Comparison of ENCODE assay signal across 20 mouse cellular contexts in the genomic region with DNA sequence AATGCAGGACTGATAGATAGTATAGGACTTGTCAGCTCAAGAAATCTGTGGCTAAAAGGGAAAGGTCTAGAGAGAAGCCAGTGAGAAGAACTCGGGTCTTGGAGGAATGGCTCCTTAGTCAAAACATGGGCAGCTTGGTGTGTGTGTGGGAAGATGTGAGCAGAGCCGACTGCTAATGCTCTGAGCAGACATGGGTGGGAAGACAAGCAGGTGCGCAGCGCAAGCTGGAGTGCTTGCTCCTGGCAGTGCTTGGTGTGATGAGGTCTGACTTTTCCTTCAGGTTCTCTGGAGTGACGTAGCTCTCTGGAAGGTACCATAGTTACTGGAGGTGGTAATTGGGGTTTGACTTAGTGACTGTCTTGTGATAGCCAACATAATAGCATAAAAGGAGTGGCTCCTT. TPM values are rescaled to one million over a fixed set of nuclear protein-coding genes. Genes with fewer than 3 reads are reported as not detected.
DNase-seq lines count a peak whose midpoint lies in the region; ATAC-seq and TF ChIP-seq lines count a peak whose summit lies in the region.
"Had no signal": no experiment of that assay in that cellular context is flagged by ENCODE, and none has a peak within 500 bp of the region (broad histone marks: within the 10 kb centered on the region; RNA-seq: fewer than 3 reads in every experiment).

No protein-coding gene starts in this region.

- peaks cover 57% of the 10 kb centered on the region for H3K4me1 ChIP-seq in limb, embryonic 14.5 days (ENCODE audit: control insufficient read depth, insufficient read depth, low read length)
- H3K4me1 ChIP-seq in kidney, embryonic 14.5 days (ENCODE audit: control insufficient read depth, insufficient read depth, low read length): peaks cover 22% of the 10 kb centered on the region; the same call in 1 of the 2 replicates

- 85% methylated on average over 5 of the region's 5 CpGs for WGBS in limb, embryonic 14.5 days
- 92% methylated on average over 5 of the region's 5 CpGs for WGBS in kidney, embryonic 14.5 days

- no peak overlapping the region for H3K4me2 ChIP-seq in limb, embryonic 14.5 days (replicated peaks; ENCODE audit: low read depth, low read length, severe bottlenecking)
- no peak overlapping the region for H3K4me2 ChIP-seq in kidney, embryonic 14.5 days (replicated peaks; ENCODE audit: low read depth, low read length)
- H3K4me2 ChIP-seq: embryonic facial prominence, embryonic 12.5 days; forebrain, embryonic 15.5 days; hindbrain, embryonic 12.5 days had no signal

- 0 out of 2 replicates have a peak overlapping the region, but pooled peaks have one; percentile 74 for H3K27ac ChIP-seq in limb, embryonic 14.5 days (replicated peaks; ENCODE audit: low read depth, low read length)
- no peak overlapping the region for H3K27ac ChIP-seq in kidney, embryonic 14.5 days (ENCODE audit: low read depth, low read length)
- H3K27ac ChIP-seq: embryonic facial prominence, embryonic 12.5 days; forebrain, embryonic 15.5 days; heart, embryonic 10.5 days; hindbrain, embryonic 12.5 days had no signal

- no peaks in the 10 kb centered on the region for H3K9me3 ChIP-seq in limb, embryonic 14.5 days (ENCODE audit: control insufficient read depth, low read length)
- no peaks in the 10 kb centered on the region for H3K9me3 ChIP-seq in kidney, embryonic 14.5 days (ENCODE audit: control insufficient read depth, low read length)
- H3K9me3 ChIP-seq: embryonic facial prominence, embryonic 12.5 days; forebrain, embryonic 15.5 days; heart, embryonic 10.5 days; hindbrain, embryonic 12.5 days had no signal

- peak; percentile 26 for DNase-seq in left cerebral cortex, adult 11 months (ENCODE audit: low spot score)
- DNase-seq in left cerebral cortex, postnatal 4 days: no peak
- DNase-seq in right cerebral cortex, postnatal 36 days (ENCODE audit: low spot score in 2 of 2): peak; percentile 21 to 30
- DNase-seq in right cerebral cortex, postnatal 25 days: no peak
- no peak for DNase-seq in limb, embryonic 14.5 days (ENCODE audit: low spot score)
- DNase-seq: adrenal gland, adult 2 months; adrenal gland, postnatal 25 days; cerebellum, adult 11 months; cerebellum, adult 8-10 months; cerebellum, postnatal 25 days; gastrocnemius, postnatal 10 days; heart, adult 18-20 months; heart, postnatal 10 days; heart, postnatal 4 days had no signal

- intact Hi-C loops in left cerebral cortex, postnatal 4 days (cut with DNase I): no loop called here

- no peak overlapping the region for H3K9ac ChIP-seq in limb, embryonic 14.5 days (ENCODE audit: low read depth, low read length, severe bottlenecking)
- H3K9ac ChIP-seq in kidney, embryonic 14.5 days (ENCODE audit: low read depth, low read length): no peak overlapping the region
- H3K9ac ChIP-seq: embryonic facial prominence, embryonic 12.5 days; forebrain, embryonic 15.5 days; hindbrain, embryonic 12.5 days had no signal

- no peak overlapping the region for H3K4me3 ChIP-seq in limb, embryonic 14.5 days (replicated peaks; ENCODE audit: low read length)
- H3K4me3 ChIP-seq in kidney, embryonic 14.5 days (ENCODE audit: low read length): no peak overlapping the region
- H3K4me3 ChIP-seq: embryonic facial prominence, embryonic 12.5 days; forebrain, embryonic 15.5 days; heart, embryonic 10.5 days; hindbrain, embryonic 12.5 days had no signal

- no peaks in the 10 kb centered on the region for H3K27me3 ChIP-seq in limb, embryonic 14.5 days (ENCODE audit: control insufficient read depth, insufficient read depth, low read length)
- H3K27me3 ChIP-seq in kidney, embryonic 14.5 days (ENCODE audit: control insufficient read depth, insufficient read depth, low read length): no peaks in the 10 kb centered on the region
- H3K27me3 ChIP-seq: embryonic facial prominence, embryonic 12.5 days; forebrain, embryonic 15.5 days; hindbrain, embryonic 12.5 days had no signal

- H3K36me3 ChIP-seq in limb, embryonic 14.5 days (ENCODE audit: control insufficient read depth, insufficient read depth, low read length): no peaks in the 10 kb centered on the region
- no peaks in the 10 kb centered on the region for H3K36me3 ChIP-seq in kidney, embryonic 14.5 days (ENCODE audit: control insufficient read depth, insufficient read depth, low read length)
- H3K36me3 ChIP-seq: embryonic facial prominence, embryonic 12.5 days; forebrain, embryonic 15.5 days; heart, embryonic 10.5 days; hindbrain, embryonic 12.5 days had no signal

- no peak for TF ChIP-seq POLR2A in limb, embryonic 14.5 days (IDR thresholded peaks at IDR 0.05; ENCODE audit: borderline replicate concordance, extremely low read depth, insufficient read depth, insufficient read length)

- no peak for ATAC-seq in limb, embryonic 14.5 days (ENCODE audit: low FRiP score, low read depth)
- ATAC-seq in kidney, embryonic 14.5 days (ENCODE audit: low FRiP score, low TSS enrichment): no peak
- ATAC-seq: forebrain, embryonic 15.5 days; hindbrain, embryonic 16.5 days had no signal

RNA-seq across cellular contexts. Expression of gene Wwp2, which starts 56.6 kb away (rescaled TPM):
- total RNA-seq in left cerebral cortex, postnatal 4 days (2021): 10 to 100 TPM; 37.3 to 41.5 TPM
- 315 and 409 TPM in 2 replicates for polyA plus RNA-seq in limb, embryonic 14.5 days (2012; rRNA removed)
- polyA plus RNA-seq in limb, embryonic 14.5 days (2014; fragmentation: Nextera tagmentation; extraction: Ambion mirVana): 153 and 200 TPM in 2 replicates
- 34.8 and 43.7 TPM in 2 replicates for polyA plus RNA-seq in kidney, embryonic 14.5 days (2014; fragmentation: Nextera tagmentation; extraction: Ambion mirVana)

Comparison
In these comparisons a context has a peak if more than half of its experiments do, and no peak if none do; other contexts are left out.
1. DNase-seq: peak in left cerebral cortex, adult 11 months (single experiment) and right cerebral cortex, postnatal 36 days (2 of 2); none in left cerebral cortex, postnatal 4 days (single experiment), right cerebral cortex, postnatal 25 days (single experiment) and limb, embryonic 14.5 days (single experiment).